In genomic region chr1:93161921-93162320, GRCm38 (mm10) we compare ENCODE assay signal across 27 mouse cellular contexts. TPM values are rescaled to one million over a fixed set of nuclear protein-coding genes. Genes with fewer than 3 reads are reported as not detected.
DNase-seq lines count a peak whose midpoint lies in the region; ATAC-seq lines count a peak whose summit lies in the region.
"Had no signal": no experiment of that assay in that cellular context is flagged by ENCODE, and none has a peak within 500 bp of the region (broad histone marks: within the 10 kb centered on the region; RNA-seq: fewer than 3 reads in every experiment).

No protein-coding gene starts in this region.

- peak; percentile 63 for ATAC-seq in lung, embryonic 16.5 days (ENCODE audit: low read depth)
- ATAC-seq: forebrain, embryonic 15.5 days had no signal

- H3K4me1 ChIP-seq in lung, embryonic 16.5 days (replicated peaks; ENCODE audit: control insufficient read depth, insufficient read depth, low read length): peaks cover 21% of the 10 kb centered on the region
- H3K4me1 ChIP-seq: forebrain, embryonic 15.5 days had no signal

- 0 out of 2 replicates have a peak overlapping the region, but pooled peaks have one; percentile 31 for H3K4me2 ChIP-seq in lung, embryonic 16.5 days (ENCODE audit: low read depth, low read length)
- H3K4me2 ChIP-seq: embryonic facial prominence, embryonic 15.5 days; forebrain, embryonic 15.5 days; heart, embryonic 12.5 days; hindbrain, embryonic 14.5 days had no signal

- WGBS in lung, embryonic 16.5 days: 51% methylated on average over 10 of the region's 10 CpGs

- H3K4me3 ChIP-seq in lung, embryonic 16.5 days (ENCODE audit: low read length): no peak overlapping the region; the same call in 1 of the 2 replicates
- H3K4me3 ChIP-seq: embryonic facial prominence, embryonic 15.5 days; forebrain, embryonic 15.5 days; heart, adult 2 months; heart, embryonic 12.5 days; hindbrain, embryonic 10.5 days had no signal

- peak overlapping the region; percentile 96 for H3K27ac ChIP-seq in lung, embryonic 16.5 days (ENCODE audit: low read length)
- H3K27ac ChIP-seq: embryonic facial prominence, embryonic 15.5 days; forebrain, embryonic 15.5 days; heart, adult 2 months; hindbrain, embryonic 10.5 days; hindbrain, embryonic 14.5 days had no signal

- H3K36me3 ChIP-seq in lung, embryonic 16.5 days (ENCODE audit: control insufficient read depth, insufficient read depth, low read length): no peaks in the 10 kb centered on the region
- H3K36me3 ChIP-seq: embryonic facial prominence, embryonic 15.5 days; forebrain, embryonic 15.5 days; heart, embryonic 12.5 days; hindbrain, embryonic 10.5 days had no signal

- DNase-seq in lung, adult 18-20 months: peak; percentile 71 to 82
- DNase-seq in lung, postnatal 14 days: no peak
- DNase-seq in lung, postnatal 36 days: peak; percentile 66
- DNase-seq in right cerebral cortex, postnatal 4 days: no peak
- no peak for DNase-seq in ovary, adult 18-20 months (ENCODE audit: low spot score)
- no peak for DNase-seq in gastrocnemius, adult 8-10 months (ENCODE audit: low spot score in 2 of 2)
- DNase-seq: adrenal gland, adult 8-10 months; adrenal gland, postnatal 36 days; cerebellum, adult 11 months; cerebellum, adult 8-10 months; cerebellum, postnatal 14 days; embryo, embryonic 11 days; gastrocnemius, postnatal 14 days; heart, adult 2 months had no signal

- H3K9me3 ChIP-seq in lung, embryonic 16.5 days (ENCODE audit: control insufficient read depth, low read length): no peaks in the 10 kb centered on the region
- H3K9me3 ChIP-seq: embryonic facial prominence, embryonic 15.5 days; forebrain, embryonic 15.5 days; heart, embryonic 12.5 days; hindbrain, embryonic 10.5 days had no signal

- peak overlapping the region; percentile 1; the same call in 1 of the 2 replicates for H3K9ac ChIP-seq in lung, embryonic 16.5 days (ENCODE audit: low read length)
- H3K9ac ChIP-seq: embryonic facial prominence, embryonic 15.5 days; forebrain, embryonic 15.5 days; heart, embryonic 12.5 days; hindbrain, embryonic 14.5 days had no signal

- H3K27me3 ChIP-seq in lung, embryonic 16.5 days (ENCODE audit: control insufficient read depth, insufficient read depth, low read depth, low read length): no peaks in the 10 kb centered on the region
- H3K27me3 ChIP-seq: embryonic facial prominence, embryonic 15.5 days; forebrain, embryonic 15.5 days had no signal

RNA-seq across cellular contexts. Expression of gene 2310007B03Rik, which starts 1.2 kb away (rescaled TPM):
- polyA plus RNA-seq in lung, embryonic 16.5 days (2015; fragmentation: Nextera tagmentation; extraction: Ambion mirVana): 23.0 and 26.0 TPM in 2 replicates
- total RNA-seq in gastrocnemius, adult 8-10 months (2022): not detected
- total RNA-seq: adrenal gland, adult 8-10 months; adrenal gland, postnatal 36 days; common myeloid progenitor, adult 5-6 weeks; gastrocnemius, postnatal 14 days; heart, adult 2 months; heart, postnatal 25 days had no signal
- polyA plus RNA-seq: heart, embryonic 12.5 days had no signal

RNA-seq across cellular contexts. Expression of gene Crocc2, which starts 6.6 kb away (rescaled TPM):
- 4.9 and 5.1 TPM in 2 replicates for polyA plus RNA-seq in lung, embryonic 16.5 days (2015; fragmentation: Nextera tagmentation; extraction: Ambion mirVana)
- not detected for total RNA-seq in gastrocnemius, adult 8-10 months (2022)
- total RNA-seq: common myeloid progenitor, adult 5-6 weeks; gastrocnemius, postnatal 14 days had no signal

RNA-seq across cellular contexts. Expression of gene Agxt, which starts 26.9 kb away (rescaled TPM):
- 0.24 TPM in 1 of 2 replicates, not detected in the other for polyA plus RNA-seq in lung, embryonic 16.5 days (2015; fragmentation: Nextera tagmentation; extraction: Ambion mirVana)
- not detected for total RNA-seq in gastrocnemius, adult 8-10 months (2022)
- total RNA-seq: adrenal gland, postnatal 36 days; common myeloid progenitor, adult 5-6 weeks; ES-E14; gastrocnemius, postnatal 14 days; heart, adult 2 months; heart, postnatal 25 days had no signal
- polyA plus RNA-seq: embryonic facial prominence, embryonic 11.5 days; forebrain, embryonic 11.5 days; forebrain, embryonic 15.5 days; gonadal fat pad, adult 2 months; heart, adult 2 months; heart, embryonic 12.5 days; heart, embryonic 16.5 days; hindbrain, embryonic 10.5 days; hindbrain, embryonic 14.5 days had no signal

Comparison
In these comparisons a context has a peak if more than half of its experiments do, and no peak if none do; other contexts are left out.
1. DNase-seq: peak in lung, adult 18-20 months (2 of 2) and lung, postnatal 36 days (single experiment); none in lung, postnatal 14 days (single experiment), right cerebral cortex, postnatal 4 days (single experiment), ovary, adult 18-20 months (single experiment) and gastrocnemius, adult 8-10 months (0 of 2).